Mouse (Mus musculus) kidney, postnatal 14 days (tissue): ENCODE measurements around the gene Stx1a.
A peak's percentile ranks its signal among the peaks of the same experiment; 100 is the strongest.

Experiments
- DNase-seq: peaks from one replicate; pipeline ENCODE4 v3.0.0; 2022; ENCODE audit warnings: mixed read lengths

The Stx1a gene

GRCm38 (mm10) chr5:135008671-135009589, 14.4 kb upstream of the Stx1a start, which contains the start of gene Abhd11:
Gene Abhd11 (plus strand): TSS chr5:135009152.
- DNase-seq, result peak; percentile 100

DNA sequence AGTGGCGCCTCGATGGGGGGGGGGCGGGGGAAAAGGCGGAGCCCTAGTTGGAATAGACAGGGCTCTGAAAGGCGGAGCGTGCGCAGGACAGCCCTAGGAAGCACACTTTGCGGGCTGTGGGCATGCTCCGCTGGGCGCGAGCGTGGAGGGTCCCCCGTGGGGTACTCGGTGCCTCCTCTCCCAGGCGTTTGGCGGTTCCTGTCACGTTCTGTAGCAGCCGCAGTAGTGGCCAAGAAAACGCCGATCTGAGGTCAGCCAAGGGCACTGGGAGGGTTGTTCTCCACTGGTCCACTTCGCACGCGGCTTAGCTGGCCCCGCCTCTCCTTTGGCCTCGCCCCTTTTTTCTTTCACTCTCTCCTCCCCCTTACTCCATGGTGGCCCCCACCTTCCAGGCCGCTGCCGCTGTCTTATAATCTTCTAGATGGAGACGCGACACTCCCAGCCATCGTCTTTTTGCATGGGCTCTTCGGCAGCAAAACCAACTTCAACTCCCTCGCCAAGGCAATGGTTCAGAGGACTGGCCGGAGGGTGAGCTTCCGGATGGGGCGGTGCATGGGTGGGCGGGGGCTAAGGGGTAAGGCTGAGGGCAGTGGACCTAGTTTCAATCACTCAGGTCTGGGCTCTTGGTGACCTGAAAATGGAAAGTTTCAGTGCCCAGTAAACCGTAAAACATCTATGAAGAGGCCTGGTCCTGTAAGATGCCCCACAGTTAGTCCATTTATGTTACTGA, 13.5 kb upstream of the Stx1a start:
- DNase-seq, result peak; percentile 92

DNA sequence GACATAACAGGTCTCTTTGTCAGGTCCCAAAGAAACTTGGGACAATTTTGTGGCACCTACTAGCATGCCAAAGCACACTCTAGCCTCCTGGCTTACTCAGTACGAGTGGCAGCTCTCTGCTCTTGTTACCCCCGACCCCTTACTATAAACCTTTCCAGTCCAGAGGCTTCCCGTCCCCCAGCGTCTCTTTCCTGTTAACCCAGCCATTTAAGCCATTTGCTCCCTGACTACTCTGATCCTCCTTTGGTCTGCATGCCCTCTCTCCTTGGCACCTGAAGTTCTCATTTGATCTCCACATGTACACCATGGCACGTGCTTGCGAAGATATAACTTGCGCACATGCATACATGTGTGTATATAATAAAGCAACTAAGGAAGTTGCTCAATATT, 13.0 kb upstream of the Stx1a start:
- no peak for DNase-seq

DNA sequence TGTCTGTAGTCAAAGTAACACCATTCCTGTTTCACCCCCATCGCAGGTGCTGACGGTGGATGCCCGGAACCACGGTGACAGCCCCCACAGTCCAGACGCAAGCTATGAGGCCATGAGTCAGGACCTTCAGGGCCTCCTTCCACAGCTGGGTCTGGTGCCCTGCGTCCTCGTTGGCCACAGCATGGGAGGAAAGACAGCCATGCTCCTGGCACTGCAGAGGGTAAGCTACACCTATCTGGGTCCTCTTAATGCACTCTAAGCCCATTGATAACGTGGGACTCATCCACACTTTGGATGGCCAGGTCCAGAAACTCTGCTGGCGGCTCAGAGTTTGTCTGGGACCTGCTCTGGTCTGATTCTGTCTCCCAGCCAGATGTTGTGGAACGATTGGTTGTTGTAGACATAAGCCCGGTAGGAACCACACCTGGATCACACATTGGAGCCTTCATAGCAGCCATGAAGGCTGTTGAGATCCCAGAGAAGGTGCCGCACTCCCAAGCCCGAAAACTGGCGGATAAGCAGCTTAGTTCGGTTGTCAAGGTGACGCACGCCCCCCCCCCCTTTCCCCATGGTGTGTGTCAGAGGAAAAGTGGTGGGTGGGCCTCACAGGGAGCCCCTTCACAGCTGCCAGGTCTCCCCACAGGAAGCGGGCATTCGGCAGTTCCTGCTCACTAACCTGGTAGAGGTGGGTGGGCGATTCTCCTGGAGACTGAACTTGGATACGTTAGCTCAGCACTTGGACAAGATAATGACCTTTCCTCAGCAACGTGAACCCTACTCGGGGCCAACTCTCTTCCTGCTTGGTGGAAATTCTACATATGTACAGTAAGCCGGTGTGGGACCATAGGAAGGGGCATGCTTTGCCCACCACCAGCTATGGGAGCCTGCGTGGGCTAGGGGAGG, 12.2 kb upstream of the Stx1a start:
- no peak for DNase-seq

- DNase-seq, result no peak
Measured at GRCm38 (mm10) chr5:135011809-135012613, 11.3 kb upstream of the Stx1a start.

- DNase-seq, result peak; percentile 82
Measured at GRCm38 (mm10) chr5:135012671-135013441, 10.4 kb upstream of the Stx1a start.

DNA sequence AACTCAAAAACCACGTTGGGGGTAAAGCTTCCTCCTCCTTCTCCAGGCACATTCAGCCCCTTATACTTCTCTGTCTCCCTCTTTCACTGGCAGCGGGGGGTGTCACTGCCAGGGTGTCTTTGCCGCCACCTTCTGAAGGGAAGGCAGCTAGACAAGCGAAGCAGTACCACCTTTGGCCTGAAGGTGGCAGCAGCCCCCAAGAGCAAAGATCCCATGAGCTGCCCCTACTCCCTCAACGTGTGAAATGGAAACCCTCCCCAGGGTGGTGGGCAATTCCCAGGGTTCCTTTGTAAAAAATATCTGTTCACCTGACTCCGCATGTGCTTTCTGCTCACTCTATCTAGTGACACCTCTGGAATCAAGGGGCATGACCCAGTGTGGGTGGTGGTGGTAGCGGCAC, 7.8 kb upstream of the Stx1a start:
- DNase-seq, result peak; percentile 89

GRCm38 (mm10) chr5:135016224-135016759, 7.0 kb upstream of the Stx1a start:
- DNase-seq, result no peak

DNA sequence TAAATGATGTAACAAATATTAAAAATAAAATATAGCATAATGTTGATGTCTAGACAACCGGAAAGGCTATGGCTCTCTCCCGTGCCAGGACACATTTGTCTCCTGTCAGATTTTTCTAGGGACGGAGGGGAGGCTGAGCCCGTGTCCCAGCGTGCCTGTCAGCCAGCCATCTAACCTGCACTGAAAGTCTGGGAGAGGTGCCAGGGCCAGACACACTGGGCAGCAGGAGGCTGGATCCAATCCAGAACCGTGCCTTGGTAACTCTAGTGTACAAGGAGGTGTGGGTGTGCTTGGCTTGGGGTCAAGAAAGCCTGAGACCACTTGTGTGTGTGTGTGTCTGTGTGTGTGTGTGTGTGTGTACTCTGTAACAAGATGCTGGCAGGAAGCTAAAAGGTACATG, 1.5 kb upstream of the Stx1a start:
- DNase-seq, result peak; percentile 93

DNA sequence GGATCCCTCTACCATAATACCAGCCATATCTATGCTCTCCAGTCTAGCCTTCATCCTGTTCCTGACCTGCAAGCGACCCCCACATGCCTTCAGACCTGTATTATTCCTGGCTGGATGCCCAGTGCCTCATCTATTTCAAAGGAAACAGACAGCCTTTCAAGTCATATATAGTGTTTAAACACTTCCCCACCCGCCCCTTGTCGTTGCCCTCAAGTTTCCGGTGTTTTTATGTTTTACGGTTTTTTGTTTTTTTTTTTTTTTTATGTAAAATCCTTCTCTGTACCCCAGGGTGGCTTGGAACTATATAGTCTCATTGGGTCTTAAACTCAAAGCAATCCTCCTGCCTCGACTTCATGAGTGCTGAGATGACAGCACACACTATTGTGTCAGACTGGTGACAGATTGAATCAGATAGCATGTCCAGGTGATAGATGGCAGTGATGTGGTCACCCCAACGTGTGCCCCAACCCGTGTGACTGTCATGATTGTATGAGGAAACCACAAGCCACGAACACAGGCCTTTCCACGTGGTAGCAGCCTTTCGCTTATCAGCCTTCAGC, 1.5 kb downstream of the Stx1a start:
- peak; percentile 63 for DNase-seq

DNA sequence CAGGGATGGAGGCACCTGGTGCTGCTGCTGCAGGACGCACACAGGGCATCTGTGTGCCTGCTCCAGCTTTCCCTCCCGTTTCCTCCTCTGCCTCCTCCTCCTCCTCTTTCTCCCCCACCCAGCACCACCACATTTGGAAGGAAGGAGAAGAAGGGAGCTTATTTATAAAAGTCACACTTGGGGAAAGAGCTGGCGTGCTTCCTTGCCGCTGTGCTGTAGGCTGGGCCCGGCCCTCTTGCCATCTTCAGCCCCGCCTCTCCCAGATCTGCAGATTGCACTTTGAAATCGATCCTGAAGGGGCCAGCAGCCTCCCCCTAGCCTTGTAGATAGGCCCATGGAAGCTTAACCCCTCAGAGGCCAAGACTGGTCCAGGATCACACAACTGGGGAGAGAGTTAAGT, 2.6 kb downstream of the Stx1a start:
- no peak for DNase-seq

- peak; percentile 74 for DNase-seq
Measured at GRCm38 (mm10) chr5:135029007-135029854, 5.9 kb downstream of the Stx1a start.

GRCm38 (mm10) chr5:135032581-135032980, 9.3 kb downstream of the Stx1a start:
- no peak for DNase-seq

- no peak for DNase-seq
Measured at GRCm38 (mm10) chr5:135034593-135034992, 11.3 kb downstream of the Stx1a start.

DNA sequence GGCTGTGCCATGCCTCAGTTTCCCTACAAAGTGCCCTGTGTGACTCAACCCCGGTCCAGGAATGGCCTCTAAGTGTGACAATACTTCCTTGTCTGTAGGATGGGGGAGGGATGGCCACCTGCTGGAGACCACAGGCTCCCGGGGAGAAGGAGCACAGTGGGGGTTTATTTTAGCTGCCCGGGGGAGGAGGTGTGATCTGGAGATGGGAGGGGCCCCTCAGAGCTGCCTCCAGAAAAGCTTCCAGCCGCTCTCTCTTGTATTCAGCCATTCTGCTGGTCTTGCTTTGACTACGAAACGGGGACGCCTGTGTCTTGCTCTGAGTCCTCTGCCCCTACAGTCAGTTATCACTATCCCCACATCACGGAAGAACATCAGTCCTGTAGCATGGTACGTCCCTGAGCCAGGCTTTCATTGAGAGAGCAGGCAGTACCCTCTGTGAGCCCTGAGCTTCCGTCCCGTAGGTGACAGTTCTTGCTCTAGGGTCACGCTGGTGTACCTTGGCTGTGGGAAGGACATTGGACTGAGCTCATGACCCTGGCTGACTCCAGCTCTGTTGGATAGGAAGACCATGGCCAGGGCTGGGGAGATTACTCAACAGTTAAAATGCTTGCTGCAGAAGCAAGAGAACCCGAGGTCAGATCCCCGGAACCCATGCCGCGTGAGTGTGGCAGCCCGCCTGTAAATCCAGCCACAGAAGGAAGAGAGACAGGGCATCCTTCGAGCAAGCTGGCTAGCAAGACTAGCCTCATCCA, 12.5 kb downstream of the Stx1a start:
- DNase-seq, result no peak

GRCm38 (mm10) chr5:135037946-135038345, 14.7 kb downstream of the Stx1a start:
- DNase-seq, result no peak

DNA sequence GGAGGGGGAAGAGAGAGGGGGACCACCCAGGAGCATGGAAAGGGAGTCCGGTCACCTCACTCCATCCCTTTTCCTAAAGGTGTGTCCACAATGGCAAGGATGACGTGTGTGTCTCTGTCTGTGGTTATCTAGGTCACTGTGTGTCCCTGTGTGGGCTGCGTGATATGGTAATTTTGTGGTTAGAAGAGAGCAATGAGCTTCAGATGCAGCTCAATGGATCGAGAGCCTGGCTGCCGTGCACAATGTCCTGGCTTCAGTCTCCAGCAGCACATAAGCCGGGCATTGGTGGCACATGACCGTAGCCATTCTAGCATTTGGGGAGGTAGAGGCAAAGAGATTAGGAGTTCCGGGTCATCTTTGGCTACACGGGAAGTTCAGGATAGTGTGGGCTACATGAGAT, 16.3 kb downstream of the Stx1a start:
- DNase-seq, result no peak

DNA sequence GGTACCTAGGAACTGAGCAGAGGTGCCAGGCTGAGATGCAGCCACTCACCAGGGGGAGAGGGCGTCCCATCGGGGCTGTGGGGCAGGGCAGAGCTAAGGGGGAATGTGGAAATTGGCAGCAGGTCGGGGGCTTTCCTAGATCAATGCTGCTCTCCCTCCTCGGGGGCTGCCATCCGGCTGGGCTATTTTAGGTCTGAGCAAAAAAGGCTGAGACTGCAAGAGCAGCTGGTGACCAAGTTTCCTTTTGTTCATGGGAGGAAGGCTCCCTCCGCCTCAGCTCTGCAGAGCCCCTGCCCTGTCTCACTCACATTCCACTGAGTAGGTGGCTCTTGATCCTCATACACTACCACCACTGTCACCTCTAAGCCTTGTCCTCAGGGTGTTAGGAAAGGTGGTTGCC, 16.8 kb downstream of the Stx1a start:
- DNase-seq, result no peak

DNA sequence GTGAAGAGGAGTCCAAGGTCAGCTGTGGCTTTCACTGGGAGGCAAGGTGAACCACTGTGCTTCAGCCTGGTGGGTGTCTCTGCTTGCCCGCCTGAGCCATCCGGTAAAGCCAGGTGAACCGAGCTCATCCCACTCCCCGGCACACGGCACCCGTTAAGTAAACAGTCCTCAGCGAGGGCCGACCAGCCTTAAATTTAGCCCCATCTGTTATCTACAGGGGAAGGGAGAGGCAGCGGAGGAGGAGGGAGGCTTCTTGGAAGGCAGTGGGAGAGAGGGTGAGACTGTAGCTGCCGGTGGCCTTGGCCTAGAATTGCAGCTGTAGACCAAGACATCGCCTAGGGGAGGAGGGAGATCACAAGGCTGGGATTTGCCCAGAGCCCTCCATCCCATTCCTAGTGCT, 17.5 kb downstream of the Stx1a start:
- no peak for DNase-seq
